Comparison of ENCODE assay signal across 20 mouse cellular contexts in genomic region chr17:46242274-46242673, GRCm38 (mm10). TPM values are rescaled to one million over a fixed set of nuclear protein-coding genes. Genes with fewer than 3 reads are reported as not detected.
"Had no signal": no experiment of that assay in that cellular context is flagged by ENCODE, and none has a peak within 500 bp of the region (broad histone marks: within the 10 kb centered on the region; RNA-seq: fewer than 3 reads in every experiment).

No protein-coding gene starts in this region.

- H3K27ac ChIP-seq: limb, embryonic 12.5 days; limb, embryonic 15.5 days; liver, embryonic 14.5 days; macrophage; midbrain, embryonic 12.5 days; midbrain, embryonic 15.5 days; neural tube, embryonic 13.5 days; stomach, embryonic 15.5 days had no signal

- H3K27me3 ChIP-seq: limb, embryonic 12.5 days; limb, embryonic 15.5 days; midbrain, embryonic 12.5 days; midbrain, embryonic 15.5 days; neural tube, embryonic 13.5 days; stomach, embryonic 15.5 days had no signal

- H3K4me3 ChIP-seq: limb, embryonic 12.5 days; limb, embryonic 15.5 days; midbrain, embryonic 12.5 days; midbrain, embryonic 15.5 days; neural tube, embryonic 13.5 days; stomach, embryonic 15.5 days had no signal

- DNase-seq: kidney, adult 8-10 months; kidney, postnatal 14 days; kidney, postnatal 4 days; left cerebral cortex, postnatal 4 days; liver, postnatal 0 days; retina, postnatal 1 day; right cerebral cortex, postnatal 25 days; spleen, adult 18-20 months; thymus, adult 18-20 months; thymus, postnatal 36 days had no signal

- H3K9ac ChIP-seq: limb, embryonic 12.5 days; limb, embryonic 15.5 days; liver, embryonic 14.5 days; liver, postnatal 0 days; midbrain, embryonic 12.5 days; midbrain, embryonic 15.5 days; neural tube, embryonic 13.5 days; stomach, embryonic 15.5 days had no signal

- H3K4me2 ChIP-seq: limb, embryonic 12.5 days; limb, embryonic 15.5 days; liver, embryonic 11.5 days; midbrain, embryonic 12.5 days; midbrain, embryonic 15.5 days; neural tube, embryonic 13.5 days; stomach, embryonic 15.5 days had no signal

- ATAC-seq: intestine, postnatal 0 days; liver, postnatal 0 days; midbrain, embryonic 15.5 days had no signal

- H3K9me3 ChIP-seq: limb, embryonic 12.5 days; limb, embryonic 15.5 days; midbrain, embryonic 12.5 days; midbrain, embryonic 15.5 days; neural tube, embryonic 13.5 days; stomach, embryonic 15.5 days had no signal

RNA-seq across cellular contexts. Expression of gene Lrrc73, which starts 11.1 kb away (rescaled TPM):
- polyA plus RNA-seq: liver, postnatal 0 days; macrophage had no signal
